27 mouse cellular contexts compared by ENCODE assay signal in the genomic region with DNA sequence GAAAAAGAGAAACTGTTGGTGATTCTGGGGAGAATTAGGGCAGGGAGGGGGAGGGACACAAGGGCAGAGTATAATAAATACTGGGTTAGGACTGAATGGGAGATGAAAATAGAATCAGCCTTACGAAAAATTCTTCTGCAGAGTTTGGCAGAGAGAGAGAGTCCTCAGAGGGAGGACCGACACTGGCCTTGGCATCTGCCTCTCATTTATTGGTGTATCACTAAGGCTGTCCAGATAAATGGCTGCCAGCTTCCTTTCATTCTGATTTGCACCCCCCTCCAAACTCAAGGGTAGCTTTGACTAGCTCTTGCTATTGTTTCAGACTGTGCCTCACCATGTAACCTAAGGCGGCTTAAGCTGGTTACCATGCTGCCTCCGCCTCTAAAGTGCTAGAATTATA. TPM values are rescaled to one million over a fixed set of nuclear protein-coding genes. Genes with fewer than 3 reads are reported as not detected.
DNase-seq lines count a peak whose midpoint lies in the region; ATAC-seq and TF ChIP-seq lines count a peak whose summit lies in the region.
"Had no signal": no experiment of that assay in that cellular context is flagged by ENCODE, and none has a peak within 500 bp of the region (broad histone marks: within the 10 kb centered on the region; RNA-seq: fewer than 3 reads in every experiment).

No protein-coding gene starts in this region.

- H3K4me2 ChIP-seq in kidney, embryonic 15.5 days, result no peak overlapping the region
- H3K4me2 ChIP-seq in intestine, embryonic 16.5 days (ENCODE audit: low read depth, low read length), result no peak overlapping the region
- H3K4me2 ChIP-seq: embryonic facial prominence, embryonic 12.5 days; intestine, embryonic 15.5 days; neural tube, embryonic 13.5 days had no signal

- no peaks in the 10 kb centered on the region for H3K27me3 ChIP-seq in kidney, embryonic 15.5 days
- no peaks in the 10 kb centered on the region for H3K27me3 ChIP-seq in testis, adult 2 months (ENCODE audit: control insufficient read depth, insufficient read depth, low read length)
- no peaks in the 10 kb centered on the region for H3K27me3 ChIP-seq in intestine, embryonic 16.5 days (replicated peaks; ENCODE audit: control insufficient read depth, insufficient read depth, low read length)
- H3K27me3 ChIP-seq: embryonic facial prominence, embryonic 12.5 days; intestine, embryonic 15.5 days; neural tube, embryonic 13.5 days had no signal

- H3K27ac ChIP-seq in kidney, embryonic 15.5 days, result 0 out of 2 replicates have a peak overlapping the region, but pooled peaks have one; percentile 73
- no peak overlapping the region; the same call in 1 of the 2 replicates for H3K27ac ChIP-seq in testis, adult 2 months (ENCODE audit: control insufficient read depth, insufficient read depth, low read depth, low read length)
- no peak overlapping the region for H3K27ac ChIP-seq in intestine, embryonic 16.5 days (ENCODE audit: low read length)
- H3K27ac ChIP-seq: embryonic facial prominence, embryonic 12.5 days; hindbrain, embryonic 10.5 days; layer of hippocampus, adult 2 months; limb, embryonic 10.5 days; neural tube, embryonic 13.5 days had no signal

- 87% methylated on average over 4 of the region's 4 CpGs for WGBS in kidney, embryonic 15.5 days
- WGBS in intestine, embryonic 16.5 days, result 92% methylated on average over 4 of the region's 4 CpGs

- TF ChIP-seq POLR2A in testis, adult 2 months (IDR thresholded peaks at IDR 0.05; ENCODE audit: control insufficient read depth, low read depth, low read length), result no peak

- peak; percentile 22 for DNase-seq in cerebellum, adult 9-11 months
- DNase-seq in cerebellum, adult 18-20 months, result no peak
- no peak for DNase-seq in kidney, postnatal 4 days
- DNase-seq in testis, postnatal 10 days (ENCODE audit: low spot score), result no peak
- peak; percentile 11 for DNase-seq in heart, postnatal 4 days
- DNase-seq: cerebellum, postnatal 14 days; gastrocnemius, postnatal 25 days; lung, adult 2 months; lung, postnatal 14 days; midbrain, embryonic 14.5 days; retina, postnatal 1 day; right cerebral cortex, postnatal 25 days; spleen, adult 18-20 months; thymus, postnatal 14 days had no signal

- no peaks in the 10 kb centered on the region for H3K36me3 ChIP-seq in kidney, embryonic 15.5 days
- H3K36me3 ChIP-seq in testis, adult 2 months (ENCODE audit: control insufficient read depth, insufficient read depth, low read length), result no peaks in the 10 kb centered on the region; the same call in 1 of the 2 replicates
- H3K36me3 ChIP-seq in intestine, embryonic 16.5 days (ENCODE audit: control insufficient read depth, insufficient read depth, low read length), result no peaks in the 10 kb centered on the region
- H3K36me3 ChIP-seq: embryonic facial prominence, embryonic 12.5 days; hindbrain, embryonic 10.5 days; intestine, embryonic 15.5 days; limb, embryonic 10.5 days; neural tube, embryonic 13.5 days had no signal

- ATAC-seq in kidney, embryonic 15.5 days (replicated peaks; ENCODE audit: low FRiP score), result no peak
- no peak for ATAC-seq in intestine, embryonic 16.5 days
- ATAC-seq: activated CD4-positive, CD25-positive, alpha-beta regulatory T cell, adult 4 months; hindbrain, embryonic 16.5 days; intestine, embryonic 15.5 days had no signal

- no peak for TF ChIP-seq CTCF in testis, adult 2 months (IDR thresholded peaks at IDR 0.05; ENCODE audit: control insufficient read depth, insufficient read depth, insufficient replicate concordance, low read depth, low read length)

- H3K9ac ChIP-seq in kidney, embryonic 15.5 days, result no peak overlapping the region
- H3K9ac ChIP-seq in intestine, embryonic 16.5 days (ENCODE audit: low read depth, low read length), result no peak overlapping the region
- H3K9ac ChIP-seq: embryonic facial prominence, embryonic 12.5 days; intestine, embryonic 15.5 days; neural tube, embryonic 13.5 days had no signal

- no peaks in the 10 kb centered on the region for H3K9me3 ChIP-seq in kidney, embryonic 15.5 days (replicated peaks)
- H3K9me3 ChIP-seq in intestine, embryonic 16.5 days (ENCODE audit: control insufficient read depth, low read length), result no peaks in the 10 kb centered on the region
- H3K9me3 ChIP-seq: embryonic facial prominence, embryonic 12.5 days; hindbrain, embryonic 10.5 days; intestine, embryonic 15.5 days; limb, embryonic 10.5 days; neural tube, embryonic 13.5 days had no signal

- H3K4me3 ChIP-seq in kidney, embryonic 15.5 days (replicated peaks), result no peak overlapping the region
- peak overlapping the region; percentile 98 for H3K4me3 ChIP-seq in testis, adult 2 months (ENCODE audit: control insufficient read depth, low read depth, low read length)
- H3K4me3 ChIP-seq in intestine, embryonic 16.5 days (ENCODE audit: low read length), result no peak overlapping the region
- H3K4me3 ChIP-seq: embryonic facial prominence, embryonic 12.5 days; hindbrain, embryonic 10.5 days; intestine, embryonic 15.5 days; layer of hippocampus, adult 2 months; limb, embryonic 10.5 days had no signal

- 0 out of 2 replicates have a peak, but pooled peaks cover 3% of the 10 kb centered on the region for H3K4me1 ChIP-seq in kidney, embryonic 15.5 days
- no peaks in the 10 kb centered on the region; the same call in 1 of the 2 replicates for H3K4me1 ChIP-seq in testis, adult 2 months (ENCODE audit: control insufficient read depth, insufficient read depth, low read length)
- H3K4me1 ChIP-seq in intestine, embryonic 16.5 days (ENCODE audit: control insufficient read depth, insufficient read depth, low read length), result no peaks in the 10 kb centered on the region
- H3K4me1 ChIP-seq: embryonic facial prominence, embryonic 12.5 days; intestine, embryonic 15.5 days had no signal

RNA-seq across cellular contexts. Expression of a gene that starts 1.4 kb away (rescaled TPM):
- 16.1 and 16.6 TPM in 2 replicates for polyA plus RNA-seq in kidney, embryonic 15.5 days (2015; fragmentation: Nextera tagmentation; extraction: Ambion mirVana)
- polyA plus RNA-seq in testis, adult 2 months (2012; rRNA removed), result 27.0 and 36.0 TPM in 2 replicates
- total RNA-seq in heart, postnatal 4 days (2021), result 10 to 100 TPM; 15.4 to 16.9 TPM
- 7.8 TPM in 2 replicates for polyA plus RNA-seq in intestine, embryonic 16.5 days (2015; fragmentation: Nextera tagmentation; extraction: Ambion mirVana)

RNA-seq across cellular contexts. Expression of a gene that starts 10.9 kb away (rescaled TPM):
- 17.2 and 18.9 TPM in 2 replicates for polyA plus RNA-seq in kidney, embryonic 15.5 days (2015; fragmentation: Nextera tagmentation; extraction: Ambion mirVana)
- 0.48 and 0.70 TPM in 2 replicates for polyA plus RNA-seq in testis, adult 2 months (2012; rRNA removed)
- under 1 TPM; 0.18 to 0.26 TPM for total RNA-seq in heart, postnatal 4 days (2021)
- polyA plus RNA-seq in intestine, embryonic 16.5 days (2015; fragmentation: Nextera tagmentation; extraction: Ambion mirVana), result 143 and 201 TPM in 2 replicates
- total RNA-seq: gastrocnemius, postnatal 25 days; MEL had no signal
- polyA plus RNA-seq: myocyte had no signal

Comparison
In these comparisons a context has a peak if more than half of its experiments do, and no peak if none do; other contexts are left out.
1. DNase-seq: peak in cerebellum, adult 9-11 months (single experiment) and heart, postnatal 4 days (single experiment); none in cerebellum, adult 18-20 months (0 of 2), kidney, postnatal 4 days (0 of 2) and testis, postnatal 10 days (single experiment).
2. RNA of a gene that starts 10.9 kb away (polyA plus RNA-seq): 143 to 201 TPM in intestine, embryonic 16.5 days and 17.2 to 18.9 TPM in kidney, embryonic 15.5 days; 0.48 to 0.70 TPM in testis, adult 2 months; every median in the first group is over 10 times any median in the second.